Mouse (Mus musculus) central nervous system, embryonic 18 days (tissue): ENCODE results near the gene Alx3. TPM values are rescaled to one million over a fixed set of nuclear protein-coding genes. Genes with fewer than 3 reads are reported as not detected.

Experiments
- polyA plus RNA-seq: library from polyadenylated mRNA; depleted of rRNA; stranded (reverse); fragments of >200 nt; gene quantifications from 2 replicates; pipeline ENCODE4 v1.2.3, GENCODE M21; 2012; rRNA removed

Gene Alx3
- 1.3 and 2.2 TPM in 2 replicates for polyA plus RNA-seq

DNA sequence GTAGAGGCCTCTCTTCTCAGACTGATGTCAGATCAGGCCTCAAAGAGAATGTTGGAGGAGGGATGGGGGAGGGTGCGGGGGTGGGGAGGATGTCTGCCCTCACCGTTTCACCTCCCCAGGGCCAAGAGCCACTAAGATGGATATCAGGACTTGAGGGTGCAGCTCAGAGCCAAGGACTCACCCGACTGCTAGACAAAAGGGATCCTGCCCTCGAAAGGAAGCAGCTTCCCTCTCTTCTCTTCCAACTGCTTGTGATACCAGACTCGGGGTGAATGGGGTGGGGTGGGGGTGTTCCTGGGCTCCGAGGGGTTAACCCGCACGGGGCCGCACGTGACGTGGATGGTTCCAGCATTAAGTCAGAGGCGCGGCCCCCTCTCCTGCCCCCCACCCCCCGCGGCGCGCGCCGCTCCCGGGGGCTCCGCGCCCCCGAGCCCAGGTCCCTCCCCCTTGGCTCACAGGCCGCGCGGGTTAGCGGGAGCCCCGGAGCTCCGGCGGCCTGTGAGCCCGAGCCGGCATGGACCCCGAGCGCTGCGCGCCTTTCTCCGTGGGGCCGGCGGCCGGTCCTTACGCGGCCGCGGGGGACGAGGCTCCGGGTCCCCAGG lies at the start of gene Alx3:
Alx3 (plus strand) TSS at position 370 of the 602 bp plus-strand sequence.

DNA sequence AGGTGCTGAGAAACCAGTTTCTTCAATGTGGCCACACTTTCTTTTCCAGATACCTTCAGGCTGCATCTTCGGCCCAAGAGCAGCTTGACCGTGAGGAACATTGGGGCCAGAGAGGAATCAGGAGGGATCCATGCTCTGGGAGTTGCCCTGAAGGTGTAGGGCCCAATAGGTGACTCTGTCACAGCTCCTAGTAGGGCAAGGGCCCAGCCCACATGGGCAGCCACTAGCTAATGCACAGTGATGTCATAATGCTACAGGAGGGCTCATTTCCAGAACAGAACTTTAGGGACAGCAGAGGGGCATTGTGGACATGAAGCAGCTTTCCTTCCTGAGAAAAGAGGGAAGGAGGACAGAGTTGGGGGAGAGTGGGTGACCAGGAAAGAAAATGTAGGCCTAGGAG lies 40.0 kb upstream of the Alx3 start, which contains the start of gene Ubl4b:
Ubl4b (minus strand) TSS at position 232 of the 400 bp plus-strand sequence.

DNA sequence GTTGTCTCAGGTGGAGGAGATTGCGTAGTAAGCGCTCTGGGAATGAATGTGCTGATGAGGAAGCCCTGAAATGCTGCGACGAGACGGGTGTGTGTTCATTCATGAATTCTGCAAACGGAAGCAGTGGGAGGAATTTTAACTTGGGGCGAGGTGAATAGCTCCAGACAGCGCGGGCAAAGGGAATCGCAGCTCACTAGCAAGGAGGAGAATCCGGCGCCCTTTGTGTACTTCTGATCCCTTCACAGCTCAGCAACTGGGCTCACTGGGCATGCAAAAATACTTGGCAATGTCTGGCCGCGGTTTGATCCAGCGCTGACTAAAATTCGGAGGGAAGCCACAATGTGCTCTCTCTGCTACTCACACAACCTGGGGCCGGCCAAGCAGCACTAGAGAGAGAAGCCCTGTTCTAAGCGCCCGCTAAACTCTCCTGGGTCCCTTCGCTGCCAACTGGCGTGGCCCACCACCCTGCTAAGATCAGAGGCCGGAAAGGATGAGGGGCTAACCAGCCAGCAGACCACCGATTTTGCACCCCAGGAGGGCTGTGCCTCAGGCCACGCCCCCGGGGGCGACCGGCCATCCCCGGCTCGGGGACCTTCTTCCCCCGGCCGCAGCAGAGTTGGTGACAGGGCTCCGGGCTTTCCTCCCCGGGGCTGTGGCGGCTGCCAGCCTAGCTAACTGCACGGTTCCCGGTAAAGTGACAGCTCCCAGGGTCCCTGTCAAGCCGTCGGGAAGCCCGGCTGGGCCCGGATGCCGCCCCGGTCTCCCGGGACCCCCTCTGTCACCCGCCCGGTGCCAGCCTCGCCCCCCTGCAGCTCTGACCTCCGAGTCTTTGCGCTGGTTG lies 36.1 kb downstream of the Alx3 start, which contains the start of gene Gm10961:
Gm10961 (plus strand) TSS at position 641 of the 841 bp plus-strand sequence.

DNA sequence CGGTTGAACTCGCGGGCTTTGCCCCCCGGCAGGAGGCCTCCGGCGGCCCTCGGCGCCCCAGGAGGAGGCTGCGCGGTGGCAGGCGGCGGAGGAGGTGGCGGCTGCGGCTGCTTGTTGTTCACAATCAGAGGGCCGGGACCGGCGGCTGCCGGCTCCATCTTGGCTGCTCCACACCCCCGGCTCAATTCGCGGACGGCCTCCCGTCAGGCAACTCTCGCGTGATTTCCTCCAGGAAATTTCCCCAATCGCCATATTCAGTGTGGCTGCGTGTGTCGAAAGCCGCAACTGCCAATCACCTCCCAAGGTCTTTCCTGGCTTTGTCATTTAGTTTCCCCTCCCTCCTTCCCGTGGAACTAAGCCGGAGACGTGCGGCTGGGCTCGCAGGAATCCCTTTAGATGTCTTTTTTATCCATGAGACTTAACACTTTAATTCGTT lies 36.7 kb downstream of the Alx3 start, which contains the start of gene Strip1:
Strip1 (minus strand) TSS at position 172 of the 436 bp plus-strand sequence.

Other genes starting within 250 kb of the Alx3 start
- gene Kcnc4, start 135.5 kb upstream of the Alx3 start, polyA plus RNA-seq = 20.4 and 21.8 TPM in 2 replicates
- 57.2 and 65.0 TPM in 2 replicates for gene Slc6a17, start 77.0 kb upstream of the Alx3 start, polyA plus RNA-seq
- gene Ubl4b, start 40.0 kb upstream of the Alx3 start, polyA plus RNA-seq = 0.05 TPM in 1 of 2 replicates, not detected in the other
- not detected in 2 replicates for gene Gm10961, start 36.3 kb downstream of the Alx3 start, polyA plus RNA-seq
- gene Strip1, start 36.7 kb downstream of the Alx3 start, polyA plus RNA-seq = 181 and 186 TPM in 2 replicates
- gene Ahcyl1, start 101.5 kb downstream of the Alx3 start, polyA plus RNA-seq = 201 and 208 TPM in 2 replicates
- gene Csf1, start 165.4 kb downstream of the Alx3 start, polyA plus RNA-seq = 7.5 and 8.0 TPM in 2 replicates